Mouse (Mus musculus) limb, embryonic 12.5 days (tissue): ENCODE measurements around the gene Cd59a. TPM values are rescaled to one million over a fixed set of nuclear protein-coding genes. Genes with fewer than 3 reads are reported as not detected.

ENCODE experiments used
- ATAC-seq: fragments of 200-750 bp; cut with Nextera tagmentation; 2 replicates; pipeline ENCODE4 v1.8.0; 2017; ENCODE audit warnings: low read depth, moderate TSS enrichment; ENCODE audit not compliant: insufficient number of reproducible peaks, insufficient read depth, low FRiP score, low TSS enrichment
- H3K27ac ChIP-seq: fragments of 300-500 bp; sonication (generic); 2 replicates; pipeline ENCODE4 v1.5.1; 2016; ENCODE audit warnings: mild to moderate bottlenecking, moderate library complexity
- H3K27me3 ChIP-seq: fragments of 300-500 bp; sonication (generic); 2 replicates; pipeline ENCODE4 v1.6.1; 2016; ENCODE audit warnings: mild to moderate bottlenecking, moderate library complexity
- H3K36me3 ChIP-seq: fragments of 300-500 bp; sonication (generic); 2 replicates; pipeline ENCODE4 v1.6.1; 2016; ENCODE audit warnings: mild to moderate bottlenecking, moderate library complexity
- H3K4me1 ChIP-seq: fragments of 300-500 bp; sonication (generic); replicated peaks from 2 replicates; pipeline ENCODE4 v1.6.1; 2016
- H3K4me2 ChIP-seq: fragments of 300-500 bp; sonication (generic); 2 replicates; pipeline ENCODE4 v1.6.1; 2016; ENCODE audit warnings: mild to moderate bottlenecking, moderate library complexity
- H3K4me3 ChIP-seq: fragments of 300-500 bp; sonication (generic); replicated peaks from 2 replicates; pipeline ENCODE4 v1.5.1; 2016; ENCODE audit warnings: mild to moderate bottlenecking
- H3K9ac ChIP-seq: fragments of 300-500 bp; sonication (generic); replicated peaks from 2 replicates; pipeline ENCODE4 v1.6.1; 2016; ENCODE audit warnings: mild to moderate bottlenecking, moderate library complexity
- H3K9me3 ChIP-seq: fragments of 300-500 bp; sonication (generic); 2 replicates; pipeline ENCODE4 v1.6.1; 2016; ENCODE audit warnings: mild to moderate bottlenecking, moderate library complexity
- WGBS: fragments of 180-500 bp; shearing (Covaris S2); methylation state at CpG from one replicate; pipeline ENCODE4 v1.1.7; 2016; 5-methylcytosine and 5-hydroxymethylcytosine counted together
- polyA plus RNA-seq: library from polyadenylated mRNA; unstranded; fragments of >200 nt; fragmentation: Nextera tagmentation; extraction: Ambion mirVana; gene quantifications from 2 replicates; pipeline ENCODE4 v1.2.1, GENCODE M21; 2016

Gene Cd59a
- polyA plus RNA-seq, 1 experiment from 2014 or later, result 17.3 TPM

DNA sequence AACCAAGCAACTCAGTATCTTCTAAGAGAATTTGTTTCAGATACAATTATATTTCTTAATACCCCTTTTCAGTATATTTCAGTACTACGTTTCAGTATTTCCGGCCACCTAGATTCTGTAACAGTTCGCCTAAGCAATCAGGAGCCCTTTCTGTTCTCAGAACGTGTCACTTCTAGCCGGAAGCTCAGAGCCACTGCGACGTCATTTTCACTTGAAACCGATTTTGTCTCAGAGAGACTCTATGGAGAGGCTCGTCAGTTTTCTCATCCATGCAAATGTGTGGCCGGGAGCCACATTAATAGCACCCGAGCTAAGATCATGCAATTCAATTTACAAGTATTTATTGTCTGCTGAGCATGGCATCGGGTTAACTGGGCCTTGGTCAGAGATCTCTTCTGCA lies 48.4 kb downstream of the Cd59a start:
- no peaks in the 10 kb centered on the region for H3K27me3 ChIP-seq
- H3K9me3 ChIP-seq, result no peaks in the 10 kb centered on the region
- no peak overlapping the region for H3K4me2 ChIP-seq
- no peak overlapping the region for H3K4me3 ChIP-seq
- ATAC-seq, result no peak
- H3K27ac ChIP-seq, result no peak overlapping the region
- H3K36me3 ChIP-seq, result no peaks in the 10 kb centered on the region
- 89% methylated on average over 12 of the region's 12 CpGs for WGBS
- H3K9ac ChIP-seq, result no peak overlapping the region
- no peaks in the 10 kb centered on the region for H3K4me1 ChIP-seq

DNA sequence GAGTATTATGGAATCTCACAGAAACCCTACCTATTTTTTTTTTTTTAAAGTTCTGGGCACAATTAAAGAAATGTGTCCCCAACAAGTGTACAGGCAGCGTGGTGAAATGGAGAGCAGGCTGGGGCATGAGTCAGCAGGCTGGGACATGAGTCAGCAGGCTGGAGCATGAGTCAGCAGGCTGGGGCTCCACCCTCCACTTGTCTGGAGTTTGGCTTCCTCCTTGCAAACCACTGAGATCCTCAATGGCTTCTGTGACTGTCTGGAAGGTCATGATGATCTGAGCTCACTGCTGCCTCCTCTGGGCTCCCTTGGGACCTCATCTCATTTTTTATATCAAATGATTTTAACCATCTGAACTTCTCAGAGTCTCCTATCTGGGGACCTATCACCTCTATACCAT lies 50.4 kb downstream of the Cd59a start:
- Histone ChIP-seq H3K36me3 (no peaks in the 10 kb centered on the region), H3K27me3 (no peaks in the 10 kb centered on the region), H3K4me2 (no peak overlapping the region), H3K27ac (no peak overlapping the region), H3K4me1 (no peaks in the 10 kb centered on the region), H3K4me3 (no peak overlapping the region), H3K9ac (no peak overlapping the region), H3K9me3 (no peaks in the 10 kb centered on the region)
- ATAC-seq, result no peak
- 69% methylated on average over 1 of the region's 1 CpGs for WGBS

DNA sequence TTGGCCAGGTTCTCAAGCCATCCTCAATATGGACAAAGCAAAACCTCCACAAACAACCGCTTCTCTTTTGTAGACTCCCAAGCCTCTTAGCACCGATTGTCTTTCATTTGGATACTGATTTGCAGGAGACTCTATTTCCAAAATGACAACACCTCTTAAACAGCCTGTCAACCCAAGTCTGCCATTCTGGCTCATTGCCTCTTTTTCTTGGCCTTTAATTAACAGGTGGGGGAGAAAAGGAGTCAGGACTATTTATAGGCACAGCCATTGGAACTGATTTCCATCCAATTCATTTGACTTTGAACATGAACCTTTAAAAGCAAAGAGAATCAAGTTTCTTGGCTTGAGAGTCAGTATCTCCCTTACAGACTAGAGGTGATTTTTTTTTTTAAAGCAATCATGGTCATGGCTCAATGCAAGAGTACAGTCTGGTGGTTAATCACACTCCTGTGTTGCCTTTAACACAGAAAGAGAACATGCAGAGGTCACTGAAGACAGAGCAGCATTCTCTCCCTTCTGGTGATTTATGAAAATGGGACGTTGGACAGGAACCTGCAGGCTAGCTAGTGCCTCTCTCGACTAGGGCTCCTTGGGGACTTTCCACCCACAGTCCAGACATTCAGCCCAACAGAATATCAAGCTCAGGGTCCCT lies 52.4 kb downstream of the Cd59a start:
- no peak for ATAC-seq
- Histone ChIP-seq H3K9ac (no peak overlapping the region), H3K27me3 (no peaks in the 10 kb centered on the region), H3K4me2 (no peak overlapping the region), H3K9me3 (no peaks in the 10 kb centered on the region), H3K4me3 (no peak overlapping the region), H3K4me1 (no peaks in the 10 kb centered on the region), H3K36me3 (no peaks in the 10 kb centered on the region), H3K27ac (no peak overlapping the region)
- 58% methylated on average over 4 of the region's 4 CpGs for WGBS

- Histone ChIP-seq H3K4me1 (no peaks in the 10 kb centered on the region), H3K27me3 (no peaks in the 10 kb centered on the region), H3K4me2 (no peak overlapping the region; the same call in 1 of the 2 replicates), H3K36me3 (no peaks in the 10 kb centered on the region), H3K9me3 (no peaks in the 10 kb centered on the region), H3K27ac (no peak overlapping the region), H3K9ac (no peak overlapping the region), H3K4me3 (no peak overlapping the region)
- ATAC-seq, result no peak
- 79% methylated on average over 6 of the region's 6 CpGs for WGBS
Observed at GRCm38 (mm10) chr2:104150608-104151397, 55.2 kb downstream of the Cd59a start.

DNA sequence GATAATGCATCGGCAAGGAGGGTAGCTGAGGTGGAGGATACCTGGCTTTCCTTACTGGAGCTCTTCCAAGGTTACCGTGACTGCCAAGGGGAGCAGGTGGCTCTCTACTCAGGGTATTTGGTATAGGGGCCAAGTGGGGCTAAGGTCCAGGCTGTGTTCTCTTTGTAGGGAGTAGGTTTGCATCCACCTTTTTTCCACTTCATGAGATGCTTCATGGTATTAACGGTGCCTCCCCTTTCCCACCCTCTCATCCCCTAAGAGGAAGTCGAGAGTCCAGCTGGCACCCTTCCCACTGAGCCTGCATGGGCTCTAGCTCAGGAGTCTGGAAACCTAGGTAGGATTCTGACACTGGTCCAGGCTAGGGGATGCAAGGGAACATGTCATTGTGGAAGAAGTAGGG lies 57.7 kb downstream of the Cd59a start:
- Histone ChIP-seq H3K9me3 (no peaks in the 10 kb centered on the region), H3K9ac (no peak overlapping the region), H3K27ac (no peak overlapping the region), H3K4me1 (no peaks in the 10 kb centered on the region), H3K36me3 (no peaks in the 10 kb centered on the region), H3K4me2 (no peak overlapping the region), H3K4me3 (no peak overlapping the region), H3K27me3 (no peaks in the 10 kb centered on the region)
- ATAC-seq, result no peak
- WGBS, result 82% methylated on average over 4 of the region's 4 CpGs

GRCm38 (mm10) chr2:104153876-104154275 lies 58.3 kb downstream of the Cd59a start:
- Histone ChIP-seq H3K9ac (no peak overlapping the region), H3K27me3 (no peaks in the 10 kb centered on the region), H3K27ac (no peak overlapping the region), H3K4me1 (no peaks in the 10 kb centered on the region), H3K36me3 (no peaks in the 10 kb centered on the region), H3K4me3 (no peak overlapping the region), H3K4me2 (no peak overlapping the region), H3K9me3 (no peaks in the 10 kb centered on the region)
- WGBS, result 80% methylated on average over 3 of the region's 3 CpGs
- ATAC-seq, result no peak

DNA sequence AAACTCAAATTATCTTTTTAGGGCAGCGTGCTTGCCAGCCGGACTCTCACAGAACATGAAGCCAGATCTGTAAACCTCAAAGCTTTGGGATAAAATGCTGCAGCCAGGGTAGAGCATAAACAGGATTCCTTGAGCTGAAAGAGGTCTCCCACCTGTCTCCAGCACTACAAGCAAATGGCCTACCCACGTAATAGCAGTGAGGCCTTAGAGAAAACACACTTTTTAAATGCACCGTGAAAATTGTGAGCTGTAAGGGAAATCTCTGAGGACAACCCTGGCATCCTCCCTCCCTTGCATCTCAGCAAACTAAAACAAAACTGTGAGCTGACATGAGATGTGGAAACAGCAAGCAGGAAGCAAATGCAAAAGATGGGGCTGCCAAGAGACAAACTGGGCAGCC lies 62.2 kb downstream of the Cd59a start:
- Histone ChIP-seq H3K4me2 (no peak overlapping the region), H3K36me3 (no peaks in the 10 kb centered on the region), H3K9ac (no peak overlapping the region), H3K4me3 (no peak overlapping the region), H3K27ac (no peak overlapping the region), H3K27me3 (no peaks in the 10 kb centered on the region), H3K4me1 (no peaks in the 10 kb centered on the region), H3K9me3 (no peaks in the 10 kb centered on the region)
- WGBS, result 74% methylated on average over 4 of the region's 4 CpGs
- ATAC-seq, result no peak

GRCm38 (mm10) chr2:104163418-104163817 lies 67.8 kb downstream of the Cd59a start:
- H3K9ac ChIP-seq, result no peak overlapping the region
- H3K4me1 ChIP-seq, result no peaks in the 10 kb centered on the region
- no peaks in the 10 kb centered on the region for H3K9me3 ChIP-seq
- H3K27ac ChIP-seq, result no peak overlapping the region
- H3K4me2 ChIP-seq, result no peak overlapping the region
- no peak for ATAC-seq
- H3K27me3 ChIP-seq, result no peaks in the 10 kb centered on the region
- 81% methylated on average over 7 of the region's 7 CpGs for WGBS
- H3K4me3 ChIP-seq, result no peak overlapping the region
- no peaks in the 10 kb centered on the region for H3K36me3 ChIP-seq

GRCm38 (mm10) chr2:104163978-104164487 lies 68.4 kb downstream of the Cd59a start:
- Histone ChIP-seq H3K4me3 (no peak overlapping the region), H3K27me3 (no peaks in the 10 kb centered on the region), H3K9ac (no peak overlapping the region), H3K36me3 (no peaks in the 10 kb centered on the region), H3K4me1 (no peaks in the 10 kb centered on the region), H3K4me2 (no peak overlapping the region), H3K27ac (no peak overlapping the region), H3K9me3 (no peaks in the 10 kb centered on the region)
- ATAC-seq, result no peak
- WGBS, result 91% methylated on average over 4 of the region's 4 CpGs
